Mouse (Mus musculus) urinary bladder, adult 2 months (tissue): ENCODE measurements around the gene Bbx. TPM values are rescaled to one million over a fixed set of nuclear protein-coding genes. Genes with fewer than 3 reads are reported as not detected.

Experiments used
- DNase-seq: peaks from one replicate; pipeline ENCODE4 v3.0.0; 2022; ENCODE audit warnings: low spot score
- polyA plus RNA-seq: library from polyadenylated mRNA; depleted of rRNA; stranded (reverse); fragments of >200 nt; gene quantifications from 2 replicates; pipeline ENCODE4 v1.2.3, GENCODE M21; 2012

Gene Bbx
- polyA plus RNA-seq, 1 experiment, result 16.9 TPM

DNA sequence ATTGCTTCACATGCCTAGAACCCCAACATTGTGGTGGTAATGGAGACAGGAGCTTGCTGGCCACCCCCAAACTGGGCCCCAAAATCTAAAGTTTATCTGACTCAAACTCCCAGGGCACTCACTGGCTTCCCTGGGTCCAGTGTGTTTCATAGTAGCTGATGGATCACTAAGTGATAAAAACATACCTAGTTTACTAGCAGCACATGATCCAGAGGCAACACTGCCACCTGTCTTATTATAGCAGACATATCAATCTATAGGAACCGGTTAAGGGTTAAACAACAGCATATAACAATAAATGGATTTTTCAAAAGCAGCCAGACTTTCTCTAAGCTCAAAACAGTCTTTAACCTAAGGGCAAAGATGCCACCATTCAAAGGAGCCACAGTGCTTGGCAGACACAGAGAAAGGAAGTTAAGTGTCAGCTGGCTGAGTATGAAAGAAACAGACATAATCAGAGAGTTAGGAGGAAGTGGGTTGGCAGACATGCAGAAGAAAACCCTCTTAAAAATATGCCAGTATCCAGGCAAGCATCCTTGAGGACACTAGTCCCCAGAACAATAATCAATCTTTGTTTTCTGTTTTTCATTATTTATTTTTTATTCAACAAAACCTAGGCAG is 116.7 kb downstream of the Bbx start:
- DNase-seq, result no peak

DNA sequence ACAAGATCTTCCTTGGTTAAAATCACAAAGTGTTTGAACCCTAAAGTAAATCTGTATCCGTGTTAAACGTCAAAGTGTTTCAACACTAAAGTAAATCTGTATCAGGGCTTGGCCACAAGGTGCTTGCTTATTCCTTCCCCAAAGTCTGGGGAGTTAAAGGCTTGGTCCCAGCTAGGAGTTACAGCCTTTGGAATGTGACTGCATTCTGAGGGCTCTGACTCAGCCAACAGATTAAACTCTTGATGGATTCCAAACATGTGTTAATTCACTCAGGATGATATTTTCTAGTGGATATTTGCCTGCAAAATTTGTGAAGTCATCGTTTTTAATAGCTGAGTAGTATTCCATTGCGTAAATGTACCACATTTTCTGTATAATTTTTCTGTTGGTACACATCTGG is 120.6 kb downstream of the Bbx start:
- no peak for DNase-seq

DNA sequence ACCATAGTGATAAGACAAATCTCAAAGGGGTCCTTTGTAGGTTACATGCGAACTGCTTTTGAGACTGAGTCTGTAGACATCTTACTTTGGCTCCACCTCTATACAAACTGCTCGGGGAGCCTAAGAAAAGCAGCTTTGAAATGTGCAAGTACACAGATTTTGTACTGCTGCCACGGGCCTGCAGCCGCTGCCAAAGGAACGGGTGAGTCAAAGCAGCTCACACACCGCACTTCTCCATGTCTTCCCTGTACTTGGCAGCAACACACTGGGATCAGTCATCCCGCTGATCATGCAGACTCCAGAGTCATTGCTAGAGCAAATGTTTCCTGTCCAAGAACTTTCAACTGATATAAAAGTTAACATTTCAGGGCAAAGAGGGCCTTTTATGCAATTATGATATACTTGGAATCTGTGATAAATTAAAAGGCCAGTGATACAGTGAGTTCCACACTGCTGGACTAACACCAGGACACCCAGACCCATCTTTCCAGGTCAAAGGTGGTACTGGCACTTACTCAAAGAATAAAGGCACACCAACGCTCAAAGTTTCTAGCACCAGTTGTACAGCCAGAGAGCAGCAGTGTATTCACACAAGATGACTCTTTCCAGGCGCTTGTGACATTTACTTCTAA is 122.7 kb downstream of the Bbx start:
- peak; percentile 26 for DNase-seq

DNA sequence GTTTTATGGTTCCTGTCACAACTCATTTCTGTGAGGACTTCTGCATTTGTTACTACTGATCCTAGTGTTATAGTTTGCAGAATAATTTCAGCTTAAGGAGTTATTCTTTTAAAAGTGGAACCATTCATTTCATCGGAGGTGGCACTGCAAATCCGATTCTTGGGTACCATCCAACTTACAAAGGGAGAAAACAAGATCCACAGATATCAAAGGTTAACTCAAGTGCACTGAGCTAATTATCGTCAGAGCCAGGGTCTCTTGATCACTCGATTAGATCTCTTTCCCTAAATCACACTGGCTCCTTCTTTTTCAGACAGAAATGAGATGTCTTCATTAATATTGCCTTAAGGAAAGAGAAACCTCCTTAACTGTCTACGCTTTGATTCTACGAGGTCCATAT is 123.9 kb downstream of the Bbx start:
- no peak for DNase-seq

DNA sequence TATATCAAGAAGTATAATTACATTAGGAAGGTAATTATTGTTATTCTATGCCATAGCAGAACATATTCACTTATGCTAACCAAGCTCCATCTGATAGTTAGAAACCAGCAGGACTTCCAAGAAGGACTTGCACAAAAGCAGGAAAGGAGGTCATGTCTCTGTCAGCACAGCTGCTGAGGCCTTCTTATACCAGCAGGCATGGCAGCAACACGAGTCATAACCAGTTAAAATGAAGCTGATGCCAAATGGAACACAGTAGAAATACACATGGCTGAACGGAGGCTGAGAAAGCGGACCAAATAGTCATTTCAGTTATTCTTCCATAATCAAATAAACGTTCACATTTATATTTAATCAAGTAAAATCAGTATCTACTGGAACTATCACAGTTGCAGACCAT is 125.0 kb downstream of the Bbx start:
- DNase-seq, result no peak

DNA sequence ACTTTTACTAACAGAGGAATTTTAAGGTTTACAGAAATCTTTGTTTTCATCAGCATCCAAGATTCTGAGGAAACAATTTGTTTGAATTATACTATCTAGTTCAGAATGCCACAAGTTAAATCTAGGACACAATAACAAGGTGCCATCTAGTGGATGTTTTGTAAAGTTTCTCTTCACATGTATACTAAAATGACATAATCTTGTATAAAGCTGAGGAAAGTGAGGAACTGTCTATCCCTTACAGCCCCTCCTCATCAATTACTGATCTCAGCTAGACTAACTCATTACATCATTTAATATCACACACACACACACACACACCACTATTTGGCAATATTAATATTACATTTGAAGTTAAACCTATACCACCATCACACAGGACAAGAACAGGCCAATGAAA is 125.5 kb downstream of the Bbx start:
- no peak for DNase-seq

DNA sequence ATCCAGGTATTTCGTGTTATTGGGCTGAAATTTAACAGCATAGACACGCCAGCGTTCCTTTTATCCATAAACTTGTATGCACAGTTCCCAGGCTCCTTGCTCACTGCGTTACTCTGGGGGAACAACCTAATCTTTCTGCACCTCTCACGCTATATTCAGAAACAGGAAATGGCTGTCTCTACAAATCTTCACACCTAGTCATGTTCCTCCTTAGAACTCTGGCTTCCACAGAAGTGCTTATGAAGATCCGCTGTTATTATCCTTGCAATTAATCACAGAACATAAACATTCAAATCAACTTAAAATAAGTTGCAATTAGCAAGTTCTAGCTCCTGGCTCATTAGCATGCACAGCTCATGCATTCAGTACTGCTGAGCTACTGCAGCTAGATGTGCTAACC is 127.0 kb downstream of the Bbx start:
- no peak for DNase-seq

DNA sequence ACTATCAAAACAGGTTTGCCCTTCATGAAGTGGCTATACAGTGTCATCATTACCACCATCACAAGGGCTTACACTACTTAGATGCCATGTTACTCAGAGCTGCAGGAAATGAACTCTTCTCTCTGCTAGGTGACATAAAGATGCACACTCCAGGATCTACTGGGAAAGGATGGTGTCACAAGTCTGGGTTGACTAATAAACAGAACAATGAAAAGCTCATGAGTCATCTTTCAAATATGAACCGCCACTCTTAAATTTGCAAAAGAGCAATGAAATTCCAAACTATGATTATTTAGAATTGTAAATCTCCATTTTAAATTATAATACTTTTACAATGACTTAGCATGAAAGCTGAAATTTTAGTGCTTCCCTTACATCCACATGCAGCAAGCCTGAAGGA is 129.6 kb downstream of the Bbx start:
- no peak for DNase-seq

DNA sequence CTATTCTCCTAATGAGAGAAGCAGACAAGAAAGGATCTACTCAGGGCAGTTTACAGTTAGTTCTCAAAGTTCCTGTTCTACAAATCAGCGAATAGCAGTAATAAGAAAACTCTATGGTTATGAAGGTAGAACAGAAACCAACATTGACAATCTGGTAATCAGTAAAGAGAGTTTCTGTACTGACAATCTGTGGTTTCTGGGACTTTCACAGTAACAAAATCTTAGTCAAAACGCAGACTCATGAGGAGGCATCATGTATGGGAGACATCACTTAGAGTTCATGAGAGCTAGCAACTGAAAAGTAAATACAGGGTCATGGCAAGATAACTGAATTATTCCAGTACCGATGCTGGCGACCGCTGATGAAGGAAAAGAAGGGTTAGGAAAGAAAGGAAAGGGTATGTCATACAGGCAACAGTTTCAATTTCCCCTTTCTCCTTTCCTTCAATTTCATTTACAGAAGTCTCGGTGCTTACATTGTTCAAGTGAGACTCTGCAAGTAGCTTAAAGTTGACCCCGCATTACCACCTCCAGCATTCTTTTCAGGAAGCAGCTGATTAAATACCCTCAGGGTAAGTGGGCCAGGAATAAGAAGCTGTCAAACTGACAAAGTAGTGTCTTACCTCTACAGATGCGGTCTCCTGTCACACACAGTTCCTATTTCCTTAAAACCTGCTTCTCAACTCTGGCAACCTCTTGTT is 133.3 kb downstream of the Bbx start:
- DNase-seq, result no peak

DNA sequence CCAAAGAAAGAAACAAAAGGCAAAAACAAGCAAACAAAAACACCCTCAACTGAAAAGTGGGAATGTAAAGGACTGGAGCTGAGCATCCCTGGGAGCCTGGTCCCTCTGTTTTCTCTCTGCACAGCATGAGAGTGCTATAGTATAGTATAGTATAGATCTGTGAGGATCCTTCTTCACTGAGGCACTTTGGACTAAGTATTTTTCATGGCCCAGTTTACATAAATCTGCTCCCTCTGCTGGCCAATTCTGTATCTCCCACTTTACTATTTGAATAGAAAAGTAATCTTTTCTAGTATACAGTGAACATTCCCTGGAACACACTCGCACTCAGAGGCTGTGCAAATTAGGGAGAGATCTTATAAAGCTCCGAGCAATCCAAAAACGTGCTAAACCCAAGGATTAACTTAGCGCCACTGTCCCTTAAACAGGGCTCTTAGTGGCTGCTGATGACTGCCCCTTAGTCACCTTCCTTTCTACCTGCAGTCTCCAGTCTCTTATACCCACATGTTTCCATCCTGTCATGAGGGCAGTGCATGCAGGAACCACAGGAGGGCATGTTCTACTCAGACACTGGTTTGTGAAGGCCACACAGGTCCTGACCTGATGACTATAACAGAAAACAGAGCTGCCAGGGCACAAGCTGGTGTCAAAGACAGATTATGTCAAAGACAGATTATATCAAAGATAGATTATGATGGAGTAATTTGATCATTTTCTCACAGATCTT is 138.5 kb downstream of the Bbx start:
- no peak for DNase-seq

DNA sequence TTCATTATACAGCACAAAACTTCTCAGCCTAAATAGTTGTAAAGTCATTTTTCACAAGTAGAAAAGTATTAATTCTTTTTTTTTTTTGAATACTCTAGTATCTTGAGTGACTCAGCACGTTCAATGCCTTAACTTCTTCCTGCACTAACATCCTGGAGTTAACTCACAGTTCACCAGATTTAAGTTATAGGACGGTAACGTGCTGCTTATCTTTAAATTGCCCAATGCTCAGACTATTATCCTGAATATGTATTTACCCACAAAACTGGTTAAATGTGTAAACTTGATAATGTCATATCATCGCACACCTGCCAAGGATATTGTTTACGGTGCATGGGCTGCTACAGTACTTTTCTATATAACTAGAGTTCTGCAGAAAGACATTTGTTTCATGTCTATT is 139.4 kb downstream of the Bbx start:
- DNase-seq, result no peak

DNA sequence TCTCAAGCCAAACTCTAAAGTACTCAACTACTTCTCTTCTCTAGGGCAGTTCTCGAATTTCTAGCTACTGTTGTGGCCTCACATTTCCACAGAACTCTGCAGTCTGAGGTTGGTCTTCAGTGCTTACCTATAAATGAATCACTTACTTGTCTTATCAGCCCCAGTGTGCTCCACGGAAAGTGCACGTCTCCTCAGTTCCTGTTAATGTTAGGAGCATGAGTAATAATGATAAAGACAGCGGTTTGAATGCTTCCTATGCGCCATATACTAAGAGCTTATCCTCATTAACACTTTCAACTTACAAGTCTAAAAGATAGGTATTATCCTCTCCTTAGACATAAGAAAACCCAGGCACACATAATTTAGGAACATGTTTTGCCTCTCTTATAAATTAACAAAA is 142.4 kb downstream of the Bbx start:
- no peak for DNase-seq

DNA sequence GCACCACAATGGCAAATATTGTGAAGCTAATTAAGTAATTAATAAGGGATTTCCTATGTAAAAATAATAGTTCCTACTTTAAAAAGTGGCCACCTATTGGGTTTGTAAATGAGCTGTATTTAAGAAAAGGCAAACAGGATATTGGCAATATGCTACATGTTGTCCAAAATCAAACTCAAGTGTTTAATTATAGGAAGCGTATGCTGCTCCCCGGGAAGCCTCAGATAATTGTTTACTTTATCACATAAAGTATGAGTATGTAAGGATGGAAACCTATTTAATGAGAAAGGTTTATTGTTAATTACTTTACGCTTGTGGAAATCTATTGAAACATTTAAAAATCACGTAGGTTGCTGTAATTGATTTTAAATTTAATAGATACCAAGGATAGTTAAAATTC is 159.4 kb downstream of the Bbx start:
- no peak for DNase-seq

DNA sequence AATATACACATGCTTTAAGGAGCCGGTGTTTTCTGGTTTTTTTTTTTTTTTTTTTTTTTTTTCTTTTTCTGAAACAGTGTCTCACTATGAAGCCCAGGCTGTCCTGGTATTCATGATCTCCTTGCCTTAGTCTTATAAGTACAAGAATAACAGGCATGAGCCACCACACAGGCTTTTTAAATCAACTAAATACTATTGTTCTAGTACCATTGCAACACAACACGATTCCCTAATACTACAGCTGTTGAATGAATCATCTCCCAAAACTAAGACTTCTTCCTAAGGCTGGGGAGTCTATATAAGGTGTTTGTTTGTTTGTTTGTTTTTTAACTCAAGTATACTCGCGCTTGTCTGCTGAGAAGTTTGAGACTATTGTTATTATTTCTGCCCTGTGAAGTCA is 169.5 kb downstream of the Bbx start:
- DNase-seq, result no peak

DNA sequence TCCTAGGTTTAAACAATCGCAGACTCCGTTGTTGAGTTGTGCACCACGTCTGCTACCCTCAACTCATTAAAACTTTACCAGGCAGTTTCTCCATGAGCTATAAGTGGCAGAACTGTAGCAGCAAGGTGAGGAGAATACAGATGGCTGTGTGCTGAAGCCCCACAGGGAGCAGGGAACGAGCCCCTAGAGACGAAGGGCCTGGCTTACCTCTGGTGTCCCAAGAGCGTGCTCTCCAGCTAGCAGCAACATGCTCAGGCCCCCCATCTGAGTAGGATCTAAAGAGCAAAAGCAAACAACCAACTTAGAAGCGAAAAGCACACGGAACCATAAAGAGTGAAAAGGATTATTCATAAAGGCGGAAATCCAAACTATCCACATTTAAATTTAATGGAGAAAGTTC is 170.0 kb downstream of the Bbx start:
- no peak for DNase-seq

DNA sequence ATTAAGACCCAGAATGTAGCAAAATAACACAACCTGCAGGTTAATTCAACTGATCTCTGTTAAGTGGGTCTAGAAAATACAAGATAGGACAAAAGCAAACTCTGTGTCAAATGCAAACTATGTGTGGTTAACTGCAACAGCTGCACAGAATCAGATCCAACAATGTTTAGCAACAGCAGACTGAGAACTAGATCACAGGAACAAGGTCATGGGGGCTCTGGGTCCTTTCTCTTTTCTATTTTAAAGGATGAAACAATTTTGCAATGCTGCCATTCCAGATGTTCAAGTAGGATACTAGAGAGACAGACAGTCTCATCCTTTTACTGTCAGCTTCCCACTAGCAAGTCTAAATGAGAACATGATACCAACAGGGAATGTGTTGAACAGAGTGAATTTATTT is 170.4 kb downstream of the Bbx start:
- DNase-seq, result no peak

DNA sequence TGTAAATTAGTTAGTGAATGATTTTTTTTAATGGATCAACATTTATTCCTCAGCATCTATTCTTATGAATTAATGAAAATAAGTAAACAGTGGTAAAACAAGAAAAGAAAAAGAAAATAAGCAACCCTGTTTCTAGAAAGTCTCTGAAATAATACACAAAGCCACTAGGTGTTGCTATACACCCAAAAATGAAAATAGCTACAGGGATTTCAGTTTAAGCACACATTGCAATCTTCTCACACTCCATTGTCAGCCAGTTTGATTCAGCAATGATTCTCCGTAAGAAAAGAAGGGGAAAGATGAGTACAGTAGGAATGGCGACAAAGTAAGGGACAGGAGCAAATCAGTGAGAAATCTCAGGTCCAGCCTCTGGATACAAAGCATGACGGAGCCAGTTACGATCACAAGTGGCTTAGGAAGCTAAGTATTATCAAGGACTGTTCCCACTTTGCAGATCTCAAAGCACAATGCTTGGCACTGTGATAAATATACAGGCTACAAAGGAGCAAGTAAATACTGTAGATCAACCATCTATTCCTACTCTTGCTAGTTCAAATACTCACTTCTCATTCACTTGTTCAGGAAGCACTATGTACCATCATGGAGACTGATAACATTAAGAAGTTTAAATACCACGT is 177.5 kb downstream of the Bbx start:
- DNase-seq, result no peak

DNA sequence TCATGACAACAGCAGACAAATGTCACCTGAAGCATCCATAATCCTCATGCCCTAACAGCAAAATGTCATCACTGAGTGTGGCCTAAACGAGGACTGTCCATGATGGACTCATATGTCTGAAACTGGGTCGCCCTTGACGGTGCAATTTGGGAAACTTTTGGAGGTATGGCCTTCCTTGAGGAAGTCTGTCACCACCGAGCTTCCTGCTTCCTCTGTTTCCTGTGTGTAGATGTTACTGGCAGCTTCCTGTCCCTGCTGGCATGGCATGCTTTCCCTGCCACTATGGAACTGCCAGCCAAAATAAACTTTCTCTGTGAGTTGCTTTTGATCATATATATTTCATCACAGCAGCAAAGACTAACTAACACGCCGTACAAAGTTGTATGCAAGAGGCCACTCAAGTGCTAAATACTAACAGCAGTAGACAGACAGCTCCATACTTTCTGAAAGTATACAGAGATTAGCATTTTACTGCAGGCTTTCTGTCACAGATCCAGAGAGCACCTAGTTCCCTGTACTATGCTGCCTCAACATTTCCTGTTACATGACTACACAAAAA is 180.7 kb downstream of the Bbx start:
- no peak for DNase-seq

DNA sequence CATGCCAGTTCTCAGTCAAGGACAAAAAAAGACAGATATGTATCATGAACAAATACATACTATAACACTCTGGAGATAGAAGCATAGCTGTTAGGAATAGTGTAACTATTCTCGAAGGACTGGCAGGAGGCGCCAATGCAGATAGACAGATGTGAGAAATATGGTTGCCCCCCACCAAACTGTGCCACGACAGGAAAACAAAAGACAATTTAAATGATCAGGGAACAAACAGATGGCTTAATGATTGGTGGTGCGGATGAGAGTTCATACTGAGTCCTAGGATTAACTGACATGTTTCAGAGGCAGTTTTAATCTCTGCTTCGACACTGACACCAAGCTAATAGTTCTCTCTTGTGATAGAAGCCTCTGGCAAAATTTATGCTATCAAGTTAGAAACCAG is 181.7 kb downstream of the Bbx start:
- DNase-seq, result no peak

DNA sequence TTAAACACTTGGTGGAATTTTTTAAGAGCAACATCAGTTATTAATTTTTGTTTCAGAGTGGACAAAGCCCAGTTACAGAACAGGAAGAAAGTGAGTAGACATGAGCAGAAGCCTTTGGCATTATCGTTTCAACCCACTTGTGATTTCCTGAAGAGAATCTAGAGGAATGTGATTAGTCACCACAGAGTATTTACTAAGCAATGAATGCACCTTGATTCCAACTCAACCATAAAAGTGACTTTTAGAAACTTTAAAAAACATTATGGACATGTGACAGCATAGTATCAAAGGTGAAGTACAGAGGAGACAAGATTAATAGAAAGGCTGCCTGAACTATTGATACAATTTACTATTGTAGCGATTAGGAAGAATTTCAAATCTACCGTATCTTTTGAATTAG is 183.2 kb downstream of the Bbx start:
- no peak for DNase-seq

DNA sequence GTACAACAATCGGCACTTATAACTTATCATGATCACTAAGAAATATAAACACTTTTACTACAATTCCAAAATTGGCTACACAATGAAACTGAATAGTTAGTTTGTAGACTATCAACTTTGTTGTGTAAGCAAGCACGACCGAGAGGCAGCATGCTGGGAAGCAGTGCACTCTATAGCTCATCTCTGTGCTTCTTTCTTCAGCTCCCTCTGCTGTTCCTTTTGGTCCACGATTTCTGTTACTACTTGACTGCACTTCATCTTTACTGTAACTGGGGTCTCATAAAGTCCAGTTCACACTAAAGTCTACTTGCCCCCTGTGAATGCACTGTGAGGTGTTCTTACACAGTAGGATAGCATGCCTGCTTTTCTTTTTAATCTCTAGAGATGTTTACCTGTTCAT is 189.7 kb downstream of the Bbx start:
- DNase-seq, result no peak

DNA sequence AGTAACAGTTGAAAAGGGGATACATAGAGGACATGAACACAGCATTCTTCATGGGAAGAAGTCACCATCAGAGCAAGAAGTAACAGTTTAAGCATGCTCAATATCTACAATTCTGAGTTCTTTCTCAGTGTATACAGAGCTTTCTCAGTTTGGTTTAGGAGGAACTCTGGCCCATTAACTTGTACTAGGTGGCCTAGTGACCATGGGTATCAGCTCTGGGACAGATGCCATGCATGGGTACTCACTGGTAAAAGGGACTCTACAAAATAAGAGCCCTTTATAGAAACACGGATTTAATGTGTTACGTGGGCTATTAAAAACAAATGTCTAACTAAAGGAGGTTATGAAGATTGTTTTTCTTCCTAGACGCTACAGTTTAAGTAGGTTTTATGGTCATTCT is 190.6 kb downstream of the Bbx start:
- DNase-seq, result no peak
